Mouse (Mus musculus): ENCODE data around the gene Stox2. TPM values are rescaled to one million over a fixed set of nuclear protein-coding genes. Genes with fewer than 3 reads are reported as not detected.

Stox2 gene
- polyA plus RNA-seq, 1 experiment = 5.9 TPM

- DNase-seq (ENCODE audit: low spot score) = no peak
These were observed 203.8 kb downstream of the Stox2 start for GRCm38 (mm10) chr8:47242207-47243004.

GRCm38 (mm10) chr8:47241421-47242078, 204.6 kb downstream of the Stox2 start:
- DNase-seq (ENCODE audit: low spot score) = no peak

- DNase-seq (ENCODE audit: low spot score) = no peak
These were observed 205.3 kb downstream of the Stox2 start for GRCm38 (mm10) chr8:47240871-47241270.

GRCm38 (mm10) chr8:47240266-47240665, 205.9 kb downstream of the Stox2 start:
- no peak for DNase-seq (ENCODE audit: low spot score)

- no peak for DNase-seq (ENCODE audit: low spot score)
These were observed 214.1 kb downstream of the Stox2 start for GRCm38 (mm10) chr8:47232081-47232480.

- DNase-seq (ENCODE audit: low spot score) = no peak
These were observed 216.1 kb downstream of the Stox2 start for GRCm38 (mm10) chr8:47230057-47230456.

- no peak for DNase-seq (ENCODE audit: low spot score)
These were observed 224.3 kb downstream of the Stox2 start for GRCm38 (mm10) chr8:47221851-47222250.

GRCm38 (mm10) chr8:47221191-47221590, 225.0 kb downstream of the Stox2 start:
- no peak for DNase-seq (ENCODE audit: low spot score)

- no peak for DNase-seq (ENCODE audit: low spot score)
These were observed 225.8 kb downstream of the Stox2 start for GRCm38 (mm10) chr8:47220390-47220789.

- DNase-seq (ENCODE audit: low spot score) = no peak
These were observed 227.6 kb downstream of the Stox2 start for GRCm38 (mm10) chr8:47218536-47218935.

GRCm38 (mm10) chr8:47218021-47218420, 228.1 kb downstream of the Stox2 start:
- DNase-seq (ENCODE audit: low spot score) = no peak

GRCm38 (mm10) chr8:47212124-47212523, 234.0 kb downstream of the Stox2 start:
- no peak for DNase-seq (ENCODE audit: low spot score)

- no peak for DNase-seq (ENCODE audit: low spot score)
These were observed 234.9 kb downstream of the Stox2 start for GRCm38 (mm10) chr8:47211226-47211625.

GRCm38 (mm10) chr8:47208246-47208645, 237.9 kb downstream of the Stox2 start:
- no peak for DNase-seq (ENCODE audit: low spot score)

- no peak for DNase-seq (ENCODE audit: low spot score)
These were observed 239.4 kb downstream of the Stox2 start for GRCm38 (mm10) chr8:47206640-47207237.

- no peak for DNase-seq (ENCODE audit: low spot score)
These were observed 240.7 kb downstream of the Stox2 start for GRCm38 (mm10) chr8:47205472-47205871.

GRCm38 (mm10) chr8:47196391-47196790, 249.8 kb downstream of the Stox2 start:
- DNase-seq (ENCODE audit: low spot score) = no peak

- DNase-seq (ENCODE audit: low spot score) = no peak
These were observed 252.7 kb downstream of the Stox2 start for GRCm38 (mm10) chr8:47193321-47193996.

- no peak for DNase-seq (ENCODE audit: low spot score)
These were observed 254.5 kb downstream of the Stox2 start for GRCm38 (mm10) chr8:47191444-47192365.

GRCm38 (mm10) chr8:47185396-47185795, 260.8 kb downstream of the Stox2 start:
- no peak for DNase-seq (ENCODE audit: low spot score)

Data from urinary bladder, adult 2 months (tissue).